ENCODE assay signal across 9 mouse cellular contexts in the genomic region with DNA sequence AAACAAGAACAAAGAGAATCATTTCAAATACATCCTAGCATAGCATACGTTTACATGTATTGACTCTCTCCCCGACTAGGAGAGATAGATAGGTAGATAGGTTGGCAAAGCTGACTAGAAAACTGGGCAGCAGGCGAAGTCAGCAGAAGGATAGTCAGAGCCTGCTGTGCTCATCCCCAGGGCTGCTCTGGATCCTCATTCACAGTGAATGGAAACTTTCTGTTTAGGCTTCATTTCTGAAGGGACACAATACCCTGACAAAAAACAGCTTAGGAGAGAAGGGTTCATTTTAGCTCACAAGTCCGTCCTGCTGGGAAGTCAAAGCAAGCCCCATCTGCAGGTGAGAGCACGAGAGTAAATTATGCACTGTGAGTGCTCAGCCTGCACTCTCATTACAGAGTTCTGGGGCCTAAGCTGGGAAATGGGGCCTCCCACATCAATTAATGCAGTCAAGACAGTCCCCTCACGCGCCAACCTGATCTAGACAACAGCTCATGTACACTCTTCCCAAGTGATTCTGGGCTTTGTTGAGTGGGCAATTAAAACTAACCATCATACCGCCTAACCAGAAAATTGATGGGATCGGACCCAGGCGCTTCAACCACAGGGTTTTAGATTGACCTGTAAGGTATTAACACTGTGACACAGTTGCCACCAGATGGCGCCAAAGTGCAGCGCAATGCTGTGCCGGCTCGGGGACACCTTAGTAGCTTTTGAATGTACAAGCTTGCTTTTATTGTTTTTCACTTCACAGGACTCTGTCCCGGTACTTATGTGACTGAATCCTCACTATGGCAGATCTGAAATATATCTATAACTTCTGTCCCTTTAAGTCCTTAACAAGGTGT. TPM values are rescaled to one million over a fixed set of nuclear protein-coding genes. Genes with fewer than 3 reads are reported as not detected.
DNase-seq lines count a peak whose midpoint lies in the region; ATAC-seq and TF ChIP-seq lines count a peak whose summit lies in the region.
"Had no signal": no experiment of that assay in that cellular context is flagged by ENCODE, and none has a peak within 500 bp of the region (broad histone marks: within the 10 kb centered on the region; RNA-seq: fewer than 3 reads in every experiment).

No protein-coding gene starts in this region.

- WGBS in hindbrain, embryonic 13.5 days = 22% methylated on average over 15 of the region's 15 CpGs
- WGBS in lung, postnatal 0 days = 32% methylated on average over 15 of the region's 15 CpGs

- TF ChIP-seq CTCF in lung, postnatal 0 days (IDR thresholded peaks at IDR 0.05) = peak; percentile 95

- no peaks in the 10 kb centered on the region for H3K9me3 ChIP-seq in hindbrain, embryonic 13.5 days
- no peaks in the 10 kb centered on the region for H3K9me3 ChIP-seq in lung, postnatal 0 days (ENCODE audit: low read length)

- no peak overlapping the region for H3K4me2 ChIP-seq in hindbrain, embryonic 13.5 days
- no peak overlapping the region for H3K4me2 ChIP-seq in lung, postnatal 0 days (replicated peaks; ENCODE audit: low read depth, low read length)

- no peaks in the 10 kb centered on the region for H3K4me1 ChIP-seq in hindbrain, embryonic 13.5 days (replicated peaks)
- no peaks in the 10 kb centered on the region for H3K4me1 ChIP-seq in lung, postnatal 0 days (ENCODE audit: insufficient read depth, low read depth, low read length)

- H3K36me3 ChIP-seq in hindbrain, embryonic 13.5 days = peaks cover 5% of the 10 kb centered on the region
- H3K36me3 ChIP-seq in lung, postnatal 0 days (ENCODE audit: insufficient read depth, low read length) = no peaks in the 10 kb centered on the region

- no peak overlapping the region for H3K27ac ChIP-seq in hindbrain, embryonic 13.5 days
- no peak overlapping the region for H3K27ac ChIP-seq in lung, postnatal 0 days (ENCODE audit: low read length)

- no peak overlapping the region for H3K9ac ChIP-seq in hindbrain, embryonic 13.5 days
- no peak overlapping the region for H3K9ac ChIP-seq in lung, postnatal 0 days (replicated peaks; ENCODE audit: low read depth)

- H3K27me3 ChIP-seq in hindbrain, embryonic 13.5 days = no peaks in the 10 kb centered on the region
- no peaks in the 10 kb centered on the region for H3K27me3 ChIP-seq in lung, postnatal 0 days (replicated peaks; ENCODE audit: insufficient read depth, low read length)

- no peak overlapping the region for H3K4me3 ChIP-seq in hindbrain, embryonic 13.5 days
- no peak overlapping the region for H3K4me3 ChIP-seq in lung, postnatal 0 days (ENCODE audit: low read depth, low read length)
- H3K4me3 ChIP-seq: myocyte had no signal

- peak; percentile 88 for DNase-seq in NIH3T3 (ENCODE audit: low read depth)
- DNase-seq in cerebellum, adult 9-11 months = peak; percentile 69
- DNase-seq in frontal cortex, postnatal 10 days (ENCODE audit: low spot score in 2 of 2) = peak; percentile 23 to 76
- peak; percentile 85 to 87 for DNase-seq in layer of hippocampus, postnatal 10 days (ENCODE audit: low spot score in 2 of 2)
- DNase-seq in lung, postnatal 0 days (ENCODE audit: low spot score) = peak; percentile 86
- DNase-seq in retina, adult 2 months (ENCODE audit: low read depth, low spot score) = peak; percentile 68
- DNase-seq in thymus, postnatal 14 days = peak; percentile 77

- peak; percentile 95 for ATAC-seq in hindbrain, embryonic 13.5 days (ENCODE audit: low FRiP score)
- peak; percentile 84 for ATAC-seq in lung, postnatal 0 days

- no peak for TF ChIP-seq EP300 in lung, postnatal 0 days (IDR thresholded peaks at IDR 0.05)

RNA-seq across cellular contexts. Expression of gene Dis3, which starts 42.4 kb away (rescaled TPM):
- 20.5 and 26.3 TPM in 2 replicates for polyA plus RNA-seq in hindbrain, embryonic 13.5 days (2015; fragmentation: Nextera tagmentation; extraction: Ambion mirVana)
- 10 to 100 TPM; 28.1 to 29.5 TPM for total RNA-seq in layer of hippocampus, postnatal 10 days (2021)
- polyA plus RNA-seq in lung, postnatal 0 days (2015; fragmentation: Nextera tagmentation; extraction: Ambion mirVana) = 8.2 and 9.3 TPM in 2 replicates

RNA-seq across cellular contexts. Expression of gene Pibf1, which starts 42.8 kb away (rescaled TPM):
- 17.6 and 19.8 TPM in 2 replicates for polyA plus RNA-seq in hindbrain, embryonic 13.5 days (2015; fragmentation: Nextera tagmentation; extraction: Ambion mirVana)
- 10 to 100 TPM; 12.7 to 15.4 TPM for total RNA-seq in layer of hippocampus, postnatal 10 days (2021)
- polyA plus RNA-seq in lung, postnatal 0 days (2015; fragmentation: Nextera tagmentation; extraction: Ambion mirVana) = 11.2 and 11.6 TPM in 2 replicates
